Mouse (Mus musculus) ES-E14 (cell line): Measurements from ENCODE around the gene Ascc1. TPM values are rescaled to one million over a fixed set of nuclear protein-coding genes. Genes with fewer than 3 reads are reported as not detected.

Source experiments
- DNase-seq: peaks from one replicate; pipeline ENCODE4 v3.0.0-alpha.2; 2013; ENCODE audit warnings: low read depth, low spot score
- H3K27ac ChIP-seq: 2 replicates; pipeline ENCODE4 v1.5.1; 2012; ENCODE audit warnings: low read depth, mild to moderate bottlenecking, low read length, moderate library complexity, mixed read lengths; ENCODE audit not compliant: poor library complexity, insufficient read depth, severe bottlenecking
- H3K36me3 ChIP-seq: 2 replicates; pipeline ENCODE4 v1.6.1; 2012; ENCODE audit warnings: mild to moderate bottlenecking, low read length, moderate library complexity, mixed read lengths; ENCODE audit not compliant: control insufficient read depth, poor library complexity, insufficient read depth, severe bottlenecking
- H3K4me1 ChIP-seq, 2 experiments: fragments of 150-350 bp in 1 of 2; sonication (generic) in 1 of 2; 2 replicates each; pipeline ENCODE4 v1.6.1; 2012; ENCODE audit warnings: low read length in 2 of 2, mild to moderate bottlenecking in 1 of 2, mixed read lengths in 1 of 2; ENCODE audit not compliant: control insufficient read depth in 2 of 2, insufficient read depth in 2 of 2, poor library complexity in 1 of 2
- H3K4me3 ChIP-seq, 2 experiments: fragments of 150-350 bp in 1 of 2; sonication (generic) in 1 of 2; 2 replicates each; pipeline ENCODE4 v1.5.1; 2012; ENCODE audit warnings: low read length in 2 of 2, low read depth in 1 of 2, mild to moderate bottlenecking in 1 of 2, mixed read lengths in 1 of 2; ENCODE audit not compliant: insufficient read depth in 1 of 2, poor library complexity in 1 of 2, severe bottlenecking in 1 of 2
- H3K9ac ChIP-seq: 2 replicates; pipeline ENCODE4 v1.6.1; 2012; ENCODE audit warnings: low read depth, mild to moderate bottlenecking, low read length, mixed read lengths; ENCODE audit not compliant: poor library complexity, insufficient read depth, severe bottlenecking
- H3K9me3 ChIP-seq: fragments of 150-350 bp; sonication (generic); 2 replicates; pipeline ENCODE4 v1.6.1; 2012; ENCODE audit warnings: low read depth, mild to moderate bottlenecking, low read length; ENCODE audit not compliant: control insufficient read depth, insufficient read depth
- CHD2 ChIP-seq: IDR thresholded peaks from 2 replicates; pipeline ENCODE4 v1.6.1; 2014; ENCODE audit warnings: mild to moderate bottlenecking, low read depth, low read length, inconsistent platforms
- HCFC1 ChIP-seq: IDR thresholded peaks from 2 replicates; pipeline ENCODE4 v1.6.1; 2012; ENCODE audit warnings: low read length, inconsistent platforms, borderline replicate concordance; ENCODE audit not compliant: insufficient read depth
- MAFK ChIP-seq: IDR thresholded peaks from 2 replicates; pipeline ENCODE4 v1.6.1; 2014; ENCODE audit warnings: mild to moderate bottlenecking, low read depth, low read length, inconsistent platforms; ENCODE audit not compliant: insufficient read depth
- ZC3H11A ChIP-seq: IDR thresholded peaks from 2 replicates; pipeline ENCODE4 v1.6.1; 2012; ENCODE audit warnings: low read depth, mild to moderate bottlenecking, inconsistent platforms, low read length, borderline replicate concordance
- ZNF384 ChIP-seq: IDR thresholded peaks from 2 replicates; pipeline ENCODE4 v1.6.1; 2012; ENCODE audit warnings: low read depth, low read length, inconsistent platforms
- in situ Hi-C, 2 experiments: fragments of 600-800 bp; cut with MboI; formaldehyde crosslinking; loops; one replicate each; pipeline ENCODE4 v1.15.1; 2025; ENCODE audit warnings: low sequenced_read_pairs in 2 of 2, inconsistent platforms in 1 of 2; ENCODE audit not compliant: unreplicated experiment in 2 of 2
- total RNA-seq: library from RNA; depleted of rRNA; stranded (reverse); fragments of 300-350 nt; gene quantifications from 2 replicates; pipeline ENCODE4 v1.2.3, GENCODE M21; 2012

Ascc1 gene
- total RNA-seq, 1 experiment: 18.8 TPM

DNA sequence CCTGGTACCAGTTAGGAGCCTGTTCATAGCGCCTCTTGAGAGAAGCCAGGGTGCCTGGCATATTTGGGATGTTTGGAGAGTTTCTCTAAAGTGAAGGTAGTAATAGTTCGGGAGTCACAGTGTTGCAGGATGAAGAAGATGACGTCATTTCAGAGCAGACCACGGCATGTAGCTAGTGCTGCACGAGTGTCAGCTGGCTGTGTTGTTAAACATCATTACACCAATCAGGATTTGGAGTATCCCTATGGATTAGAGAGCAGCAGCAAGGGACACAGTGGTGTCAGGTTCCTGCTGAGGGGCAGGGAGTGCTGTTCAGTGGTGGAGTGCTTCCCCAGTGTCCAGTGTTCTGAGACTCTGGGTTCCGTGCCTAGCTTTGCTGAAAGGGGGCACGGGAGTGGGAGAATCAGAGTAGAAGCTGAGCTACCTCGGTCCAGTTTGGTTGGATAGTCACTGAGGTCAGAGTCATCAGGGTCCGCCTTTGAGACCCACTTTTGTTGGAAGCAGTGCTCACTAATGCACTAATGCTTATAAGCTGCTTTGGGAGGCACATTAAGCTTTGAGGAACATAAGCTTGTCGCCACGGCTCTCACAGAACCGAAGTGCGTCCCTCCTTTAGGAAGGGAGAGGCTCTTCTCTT lies 24.3 kb downstream of the Ascc1 start:
- H3K36me3 ChIP-seq: no peaks in the 10 kb centered on the region
- in situ Hi-C loops: no loop called here
- H3K9me3 ChIP-seq: no peaks in the 10 kb centered on the region
- no peak overlapping the region for H3K9ac ChIP-seq
- H3K4me1 ChIP-seq: peaks cover 0 to 15% of the 10 kb centered on the region in 2 experiments; a peak in 2 of 4 replicates
- H3K27ac ChIP-seq: no peak overlapping the region
- TF ChIP-seq HCFC1: no peak
- TF ChIP-seq MAFK: no peak
- TF ChIP-seq ZC3H11A: no peak
- no peak for TF ChIP-seq ZNF384
- TF ChIP-seq CHD2: no peak
- no peak overlapping the region for H3K4me3 ChIP-seq
- DNase-seq: no peak

DNA sequence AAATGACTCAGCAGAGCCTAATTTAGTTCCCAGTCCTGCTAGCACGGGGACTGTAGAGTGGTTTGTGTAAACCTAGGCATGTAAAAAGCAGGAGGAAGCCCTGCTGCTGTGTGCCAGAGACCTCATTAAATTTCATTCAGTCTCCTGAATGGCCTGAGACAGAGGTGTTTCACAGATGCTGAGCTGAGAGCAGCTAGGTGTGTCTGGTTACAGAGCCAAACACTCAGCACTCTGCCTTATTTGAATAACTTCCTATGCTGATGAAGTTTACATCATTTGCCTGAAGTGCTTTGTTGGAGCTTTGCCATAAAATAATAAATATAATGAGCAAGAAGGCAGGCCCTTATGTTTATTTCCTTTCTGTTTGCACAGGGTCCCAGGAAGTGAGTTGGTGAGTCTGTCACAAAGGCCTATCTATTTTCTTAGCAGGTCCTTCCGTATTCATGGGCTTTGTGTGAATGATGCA lies 25.0 kb downstream of the Ascc1 start:
- Histone ChIP-seq H3K36me3 (no peaks in the 10 kb centered on the region), H3K9ac (no peak overlapping the region), H3K4me3 (no peak overlapping the region), H3K4me1 (peaks cover 0 to 20% of the 10 kb centered on the region in 2 experiments; a peak in 2 of 4 replicates), H3K9me3 (no peaks in the 10 kb centered on the region), H3K27ac (no peak overlapping the region)
- no peak for DNase-seq
- in situ Hi-C loops: no loop called here
- TF ChIP-seq HCFC1: no peak
- TF ChIP-seq ZNF384: no peak
- no peak for TF ChIP-seq CHD2
- no peak for TF ChIP-seq ZC3H11A
- no peak for TF ChIP-seq MAFK

DNA sequence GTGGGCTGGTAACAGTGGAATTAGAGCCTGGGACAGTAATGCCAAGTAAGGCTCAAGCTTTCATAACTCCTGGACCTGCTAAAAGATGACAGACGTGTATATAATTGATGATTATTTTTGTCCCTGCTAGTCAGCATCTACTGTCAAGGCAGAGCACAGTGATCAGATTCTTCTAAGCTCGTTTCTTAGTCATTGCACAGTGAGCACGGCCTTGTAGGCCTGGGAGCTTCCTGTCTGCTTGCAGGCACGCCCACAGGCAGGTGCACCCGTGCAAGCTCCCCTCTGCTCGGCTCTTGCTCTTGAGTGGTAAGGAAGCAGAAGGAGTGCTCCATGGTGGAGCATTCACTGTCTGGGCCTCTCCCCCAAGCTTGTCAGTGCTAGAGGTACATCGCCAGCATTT lies 25.6 kb downstream of the Ascc1 start:
- no peaks in the 10 kb centered on the region for H3K36me3 ChIP-seq
- H3K9me3 ChIP-seq: no peaks in the 10 kb centered on the region
- in situ Hi-C loops: no loop called here
- no peak overlapping the region for H3K9ac ChIP-seq
- H3K4me3 ChIP-seq: no peak overlapping the region
- H3K4me1 ChIP-seq: peaks cover 0 to 21% of the 10 kb centered on the region in 2 experiments; a peak in 2 of 4 replicates
- H3K27ac ChIP-seq: no peak overlapping the region
- no peak for DNase-seq
- TF ChIP-seq ZC3H11A (no peak), ZNF384 (no peak)

DNA sequence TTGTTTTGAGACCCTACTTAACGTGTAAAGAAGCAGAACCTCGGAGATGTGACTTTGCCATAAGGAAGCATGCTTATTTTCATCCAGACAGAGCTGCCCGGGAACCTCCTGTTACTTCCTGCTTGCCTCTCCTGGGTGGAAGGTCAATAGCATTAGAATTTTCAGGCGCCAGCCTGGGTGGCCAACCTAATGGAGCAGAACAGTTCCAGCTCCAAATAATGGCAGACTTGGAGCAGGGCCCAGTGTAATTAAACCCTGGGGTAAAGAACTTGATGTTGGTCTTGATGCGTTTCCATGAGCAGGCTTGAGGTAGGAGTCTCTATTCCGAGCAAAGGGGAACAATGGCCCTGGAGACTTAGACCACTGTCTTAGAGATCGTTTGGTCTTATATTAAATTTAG lies 26.4 kb downstream of the Ascc1 start:
- no peak for DNase-seq
- in situ Hi-C loops: no loop called here
- peaks cover 0 to 22% of the 10 kb centered on the region in 2 experiments; a peak in 2 of 4 replicates for H3K4me1 ChIP-seq

DNA sequence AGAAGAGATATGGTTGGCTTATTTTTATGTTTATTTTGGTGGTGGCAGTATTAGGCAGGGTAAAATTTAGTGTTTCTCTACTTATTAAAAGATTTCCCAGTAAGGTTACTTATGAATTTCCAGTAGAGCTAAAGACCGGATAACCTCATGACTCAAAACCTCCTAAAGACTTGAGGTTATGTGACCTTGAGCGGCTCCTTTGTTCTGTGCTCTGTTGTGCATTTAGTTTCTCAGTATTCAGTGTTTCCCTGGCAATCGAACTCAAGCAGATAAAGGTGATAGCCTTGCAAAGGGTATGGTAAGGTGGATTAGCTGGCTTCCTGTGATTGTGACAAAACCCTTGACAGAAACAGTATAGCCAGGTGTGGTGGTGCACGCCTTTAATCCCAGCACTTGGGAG lies 26.8 kb downstream of the Ascc1 start:
- in situ Hi-C loops: no loop called here
- no peak for TF ChIP-seq MAFK
- TF ChIP-seq CHD2: no peak
- TF ChIP-seq ZC3H11A: no peak
- no peak for TF ChIP-seq HCFC1
- TF ChIP-seq ZNF384: no peak
- Histone ChIP-seq H3K36me3 (no peaks in the 10 kb centered on the region), H3K4me3 (no peak overlapping the region), H3K27ac (no peak overlapping the region), H3K4me1 (peaks cover 0 to 22% of the 10 kb centered on the region in 2 experiments; a peak in 2 of 4 replicates), H3K9ac (no peak overlapping the region), H3K9me3 (no peaks in the 10 kb centered on the region)
- DNase-seq: no peak

More for the DNA sequence above, 26.4 kb downstream of the Ascc1 start:
- no peaks in the 10 kb centered on the region for H3K9me3 ChIP-seq
- H3K27ac ChIP-seq: no peak overlapping the region
- TF ChIP-seq ZC3H11A (no peak), MAFK (no peak), ZNF384 (no peak), CHD2 (no peak), HCFC1 (no peak)
- no peak overlapping the region for H3K9ac ChIP-seq
- H3K4me3 ChIP-seq: no peak overlapping the region
- no peaks in the 10 kb centered on the region for H3K36me3 ChIP-seq
